Mouse (Mus musculus) liver, adult 2 months (tissue): ENCODE data around the gene Rfc5.

Experiments used
- CTCF ChIP-seq: fragments of 200-500 bp; IDR thresholded peaks from 2 replicates; pipeline ENCODE4 v1.5.1; 2011; ENCODE audit warnings: low read depth, low read length, control low read depth
- POLR2A ChIP-seq: fragments of 200-500 bp; IDR thresholded peaks from 2 replicates; pipeline ENCODE4 v1.6.1; 2011; ENCODE audit warnings: low read length, control low read depth; ENCODE audit not compliant: insufficient read depth; ENCODE audit errors: extremely low read depth

DNA sequence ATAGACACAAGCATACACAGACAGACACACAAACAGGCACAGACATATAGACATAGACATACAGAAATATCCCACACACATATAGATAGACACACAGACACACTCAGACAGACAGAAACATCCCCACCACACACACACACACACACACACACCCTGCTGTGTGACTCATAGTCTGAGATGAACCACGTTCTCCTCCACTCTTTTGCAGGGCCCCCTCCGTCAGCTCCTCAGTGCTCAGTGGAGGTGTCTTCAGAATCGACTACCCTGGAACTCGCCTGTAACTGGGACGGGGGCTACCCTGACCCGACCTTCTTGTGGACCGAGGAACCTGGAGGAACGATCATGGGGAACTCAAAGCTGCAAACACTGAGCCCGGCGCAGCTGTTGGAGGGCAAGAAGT lies 50.8 kb downstream of the Rfc5 start:
- no peak for TF ChIP-seq CTCF
- TF ChIP-seq POLR2A: no peak
